Mouse (Mus musculus): ENCODE results near the gene Becn1. TPM values are rescaled to one million over a fixed set of nuclear protein-coding genes. Genes with fewer than 3 reads are reported as not detected.

The Becn1 gene
- polyA plus RNA-seq, 1 experiment: 173 TPM

- no peak for TF ChIP-seq POLR2A (IDR thresholded peaks at IDR 0.05; ENCODE audit: borderline replicate concordance, control insufficient read depth, low read depth, low read length)
- TF ChIP-seq CTCF (IDR thresholded peaks at IDR 0.05; ENCODE audit: control insufficient read depth, insufficient read depth, low read length): no peak
Measured at GRCm38 (mm10) chr11:101280837-101281236, 21.2 kb downstream of the Becn1 start.

GRCm38 (mm10) chr11:101279193-101279569, 22.9 kb downstream of the Becn1 start:
- WGBS: 63% methylated on average over 14 of the region's 14 CpGs
- peak overlapping the region; percentile 23; the same call in 1 of the 2 replicates for H3K27ac ChIP-seq (ENCODE audit: control insufficient read depth, insufficient read depth, low read depth, low read length, poor library complexity)
- TF ChIP-seq CTCF (IDR thresholded peaks at IDR 0.05; ENCODE audit: control insufficient read depth, insufficient read depth, low read length): no peak
- no peak for TF ChIP-seq POLR2A (IDR thresholded peaks at IDR 0.05; ENCODE audit: borderline replicate concordance, control insufficient read depth, low read depth, low read length)
- H3K4me3 ChIP-seq (replicated peaks; ENCODE audit: control insufficient read depth, low read depth, low read length): peak overlapping the region; percentile 97
- H3K4me1 ChIP-seq (ENCODE audit: control insufficient read depth, insufficient read depth, low read length): peaks cover 3% of the 10 kb centered on the region

More at GRCm38 (mm10) chr11:101280837-101281236, 21.2 kb downstream of the Becn1 start:
- Histone ChIP-seq H3K4me1 (ENCODE audit: control insufficient read depth, insufficient read depth, low read length) (peaks cover 3% of the 10 kb centered on the region), H3K4me3 (replicated peaks; ENCODE audit: control insufficient read depth, low read depth, low read length) (no peak overlapping the region), H3K27ac (ENCODE audit: control insufficient read depth, insufficient read depth, low read depth, low read length, poor library complexity) (no peak overlapping the region)
- 70% methylated on average over 7 of the region's 7 CpGs for WGBS

- Histone ChIP-seq H3K27ac (ENCODE audit: control insufficient read depth, insufficient read depth, low read depth, low read length, poor library complexity) (peak within 1 kb of the TSS; percentile 43), H3K4me3 (replicated peaks; ENCODE audit: control insufficient read depth, low read depth, low read length) (peak within 1 kb of the TSS; percentile 97), H3K4me1 (ENCODE audit: control insufficient read depth, insufficient read depth, low read length) (peaks cover 3% of the 10 kb centered on the region)
- TF ChIP-seq POLR2A (IDR thresholded peaks at IDR 0.05; ENCODE audit: borderline replicate concordance, control insufficient read depth, low read depth, low read length) (peak; percentile 72; the same call in 1 of the 2 replicates), CTCF (IDR thresholded peaks at IDR 0.05; ENCODE audit: control insufficient read depth, insufficient read depth, low read length) (no peak)
- 3% methylated on average over 45 of the region's 45 CpGs for WGBS
Measured at GRCm38 (mm10) chr11:101278223-101279192, 23.6 kb downstream of the Becn1 start, which contains the start of the genes Cntd1 and Coa3. Gene Cntd1, plus strand, starts transcription at chr11:101279012. Gene Coa3, minus strand, starts transcription at chr11:101279114.

- no peak overlapping the region for H3K27ac ChIP-seq (ENCODE audit: control insufficient read depth, insufficient read depth, low read depth, low read length, poor library complexity)
- H3K4me3 ChIP-seq (replicated peaks; ENCODE audit: control insufficient read depth, low read depth, low read length): peak overlapping the region; percentile 74
- TF ChIP-seq CTCF (IDR thresholded peaks at IDR 0.05; ENCODE audit: control insufficient read depth, insufficient read depth, low read length) (no peak), POLR2A (IDR thresholded peaks at IDR 0.05; ENCODE audit: borderline replicate concordance, control insufficient read depth, low read depth, low read length) (no peak)
- H3K4me1 ChIP-seq (ENCODE audit: control insufficient read depth, insufficient read depth, low read length): peaks cover 3% of the 10 kb centered on the region
- WGBS: 45% methylated on average over 12 of the region's 12 CpGs
Measured at GRCm38 (mm10) chr11:101277381-101278222, 24.5 kb downstream of the Becn1 start.

DNA sequence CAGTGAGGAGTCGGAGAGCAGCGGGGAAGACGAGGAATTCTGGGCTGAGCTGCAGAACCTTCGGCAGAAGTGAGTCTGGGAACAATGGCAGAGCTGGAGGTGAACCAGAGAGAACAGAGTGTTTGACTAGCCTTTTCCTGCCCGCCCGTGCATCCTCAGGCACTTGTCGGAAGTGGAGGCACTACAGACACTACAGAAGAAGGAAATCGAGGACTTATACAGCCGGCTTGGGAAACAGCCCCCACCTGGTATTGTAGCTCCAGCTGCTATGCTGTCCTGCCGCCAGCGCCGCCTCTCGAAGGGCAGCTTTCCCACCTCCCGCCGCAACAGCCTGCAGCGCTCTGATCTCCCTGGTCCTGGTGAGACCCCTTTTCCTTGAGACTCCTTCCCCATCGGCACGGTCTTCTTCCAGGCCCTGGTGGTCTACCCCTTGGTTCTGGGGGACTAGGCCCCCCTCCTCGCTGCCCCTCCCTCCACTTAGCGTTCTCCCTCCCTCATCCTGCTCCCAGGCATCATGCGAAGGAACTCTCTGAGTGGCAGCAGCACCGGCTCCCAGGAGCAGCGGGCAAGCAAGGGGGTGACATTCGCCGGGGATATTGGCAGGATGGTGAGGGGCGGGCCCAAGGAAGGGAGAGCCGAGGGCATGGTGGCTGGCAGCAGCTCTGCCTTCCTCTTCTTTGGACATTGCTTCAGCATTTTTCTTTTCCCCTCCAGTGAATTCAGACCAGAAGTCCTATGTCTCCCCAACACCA, 25.6 kb downstream of the Becn1 start:
- no peak overlapping the region for H3K27ac ChIP-seq (ENCODE audit: control insufficient read depth, insufficient read depth, low read depth, low read length, poor library complexity)
- WGBS: 80% methylated on average over 27 of the region's 27 CpGs
- TF ChIP-seq POLR2A (IDR thresholded peaks at IDR 0.05; ENCODE audit: borderline replicate concordance, control insufficient read depth, low read depth, low read length): no peak
- no peak for TF ChIP-seq CTCF (IDR thresholded peaks at IDR 0.05; ENCODE audit: control insufficient read depth, insufficient read depth, low read length)
- no peak overlapping the region for H3K4me3 ChIP-seq (replicated peaks; ENCODE audit: control insufficient read depth, low read depth, low read length)
- H3K4me1 ChIP-seq (ENCODE audit: control insufficient read depth, insufficient read depth, low read length): peaks cover 3% of the 10 kb centered on the region

- peaks cover 3% of the 10 kb centered on the region for H3K4me1 ChIP-seq (ENCODE audit: control insufficient read depth, insufficient read depth, low read length)
- no peak for TF ChIP-seq CTCF (IDR thresholded peaks at IDR 0.05; ENCODE audit: control insufficient read depth, insufficient read depth, low read length)
- TF ChIP-seq POLR2A (IDR thresholded peaks at IDR 0.05; ENCODE audit: borderline replicate concordance, control insufficient read depth, low read depth, low read length): no peak
- WGBS: 74% methylated on average over 4 of the region's 4 CpGs
- H3K4me3 ChIP-seq (replicated peaks; ENCODE audit: control insufficient read depth, low read depth, low read length): no peak overlapping the region
- H3K27ac ChIP-seq (ENCODE audit: control insufficient read depth, insufficient read depth, low read depth, low read length, poor library complexity): no peak overlapping the region
Measured at GRCm38 (mm10) chr11:101275309-101275708, 26.8 kb downstream of the Becn1 start.

- 0 out of 2 replicates have a peak, but pooled peaks cover 1% of the 10 kb centered on the region for H3K4me1 ChIP-seq (ENCODE audit: control insufficient read depth, insufficient read depth, low read length)
- 69% methylated on average over 3 of the region's 3 CpGs for WGBS
- TF ChIP-seq POLR2A (IDR thresholded peaks at IDR 0.05; ENCODE audit: borderline replicate concordance, control insufficient read depth, low read depth, low read length) (no peak), CTCF (IDR thresholded peaks at IDR 0.05; ENCODE audit: control insufficient read depth, insufficient read depth, low read length) (no peak)
- H3K4me3 ChIP-seq (replicated peaks; ENCODE audit: control insufficient read depth, low read depth, low read length): no peak overlapping the region
- no peak overlapping the region for H3K27ac ChIP-seq (ENCODE audit: control insufficient read depth, insufficient read depth, low read depth, low read length, poor library complexity)
Measured at GRCm38 (mm10) chr11:101272446-101272845, 29.6 kb downstream of the Becn1 start.
